Mouse (Mus musculus) brain, embryonic 14.5 days (tissue): Measurements from ENCODE around the gene Itga1.

Experiments used
- CTCF ChIP-seq: fragments of 200-500 bp; IDR thresholded peaks from 2 replicates; pipeline ENCODE4 v1.5.1; 2012; ENCODE audit warnings: inconsistent platforms, mild to moderate bottlenecking, moderate library complexity, borderline replicate concordance; ENCODE audit not compliant: insufficient read depth, insufficient read length; ENCODE audit errors: extremely low read depth
- POLR2A ChIP-seq: fragments of 200-500 bp; IDR thresholded peaks from 2 replicates; pipeline ENCODE4 v1.6.1; 2012; ENCODE audit warnings: mild to moderate bottlenecking, inconsistent platforms, borderline replicate concordance; ENCODE audit not compliant: poor library complexity, insufficient read depth, insufficient read length, severe bottlenecking; ENCODE audit errors: extremely low read depth

DNA sequence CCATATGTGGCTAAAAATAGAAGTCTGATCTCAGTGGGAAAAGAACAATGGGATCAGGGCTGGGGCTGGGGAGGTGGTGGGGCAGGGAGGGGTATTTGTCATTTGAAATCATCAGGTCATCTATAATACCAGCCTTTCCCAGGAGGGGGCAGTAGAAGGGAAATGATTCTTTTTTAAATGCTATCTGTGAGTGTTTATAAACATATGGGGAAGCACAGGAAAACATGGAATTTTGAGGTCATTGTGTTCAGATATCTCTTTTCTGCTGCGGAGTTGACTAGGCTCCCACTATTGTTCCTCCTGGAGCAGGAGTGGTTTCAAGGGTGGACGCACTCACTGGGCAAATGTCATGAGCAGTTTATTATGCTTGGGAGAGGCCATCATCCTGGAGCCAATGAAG is 114.6 kb downstream of the Itga1 start:
- TF ChIP-seq CTCF (0 out of 2 replicates have a peak, but pooled peaks have one; percentile 14), POLR2A (no peak)
